Comparison of ENCODE assay signal across 8 mouse cellular contexts in the genomic region with DNA sequence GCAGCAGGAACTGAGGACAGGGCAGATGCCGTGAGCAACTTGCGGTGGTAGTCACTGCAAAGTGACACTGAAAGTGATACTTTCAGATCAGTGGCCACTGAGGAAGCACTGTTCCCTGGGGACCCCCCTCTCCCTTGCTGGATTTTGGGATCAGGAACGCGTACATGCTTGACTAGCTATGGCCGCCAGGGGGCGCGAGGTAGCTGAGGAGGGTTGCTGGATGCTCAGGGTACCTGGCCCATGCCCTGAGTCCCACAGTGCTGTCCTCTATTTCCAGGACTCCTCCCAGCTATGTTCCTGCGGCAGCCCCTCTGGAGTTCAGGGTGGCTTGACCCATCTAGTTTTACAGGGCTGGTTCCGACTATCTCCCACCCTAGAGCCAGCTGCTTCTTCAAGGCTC. TPM values are rescaled to one million over a fixed set of nuclear protein-coding genes. Genes with fewer than 3 reads are reported as not detected.
DNase-seq lines count a peak whose midpoint lies in the region; ATAC-seq lines count a peak whose summit lies in the region.

No protein-coding gene starts in this region.

- peak; percentile 53 for DNase-seq in 416B (ENCODE audit: low read depth)
- DNase-seq in adrenal gland, postnatal 10 days: peak; percentile 89
- DNase-seq in embryo, embryonic 11.5 days (ENCODE audit: low read depth, low spot score): peak; percentile 66
- DNase-seq in heart, adult 11 months: peak; percentile 97
- DNase-seq in kidney, adult 11 months: peak; percentile 37
- peak; percentile 59 to 74 for DNase-seq in natural killer cell, adult 2 months (ENCODE audit: low spot score in 2 of 2)

- H3K4me1 ChIP-seq in limb, embryonic 15.5 days: no peaks in the 10 kb centered on the region
- H3K4me1 ChIP-seq in stomach, embryonic 14.5 days (ENCODE audit: control insufficient read depth, insufficient read depth, low read length): no peaks in the 10 kb centered on the region

- 17% methylated on average over 9 of the region's 9 CpGs for WGBS in limb, embryonic 15.5 days
- WGBS in stomach, embryonic 14.5 days: 15% methylated on average over 9 of the region's 9 CpGs

- 0 out of 2 replicates have a peak, but pooled peaks have one; percentile 44 for ATAC-seq in limb, embryonic 15.5 days (ENCODE audit: insufficient number of reproducible peaks, low FRiP score, low TSS enrichment, low read depth)
- ATAC-seq in stomach, embryonic 14.5 days (ENCODE audit: insufficient number of reproducible peaks, insufficient read depth, low FRiP score, low read depth): peak; percentile 70; the same call in 1 of the 2 replicates

- no peak overlapping the region for H3K27ac ChIP-seq in limb, embryonic 15.5 days
- H3K27ac ChIP-seq in stomach, embryonic 14.5 days (ENCODE audit: low read length): no peak overlapping the region

- no peak overlapping the region for H3K4me3 ChIP-seq in limb, embryonic 15.5 days
- H3K4me3 ChIP-seq in stomach, embryonic 14.5 days (ENCODE audit: low read depth, low read length): no peak overlapping the region

- H3K9me3 ChIP-seq in limb, embryonic 15.5 days: no peaks in the 10 kb centered on the region
- peaks cover 9% of the 10 kb centered on the region; the same call in 1 of the 2 replicates for H3K9me3 ChIP-seq in stomach, embryonic 14.5 days (ENCODE audit: control insufficient read depth, low read depth, low read length)

- no peak overlapping the region for H3K9ac ChIP-seq in limb, embryonic 15.5 days
- no peak overlapping the region for H3K9ac ChIP-seq in stomach, embryonic 14.5 days (replicated peaks; ENCODE audit: low read depth, low read length)

- no peaks in the 10 kb centered on the region for H3K27me3 ChIP-seq in limb, embryonic 15.5 days
- H3K27me3 ChIP-seq in stomach, embryonic 14.5 days (ENCODE audit: control insufficient read depth, insufficient read depth, low read length): no peaks in the 10 kb centered on the region

- H3K4me2 ChIP-seq in limb, embryonic 15.5 days: no peak overlapping the region
- no peak overlapping the region for H3K4me2 ChIP-seq in stomach, embryonic 14.5 days (replicated peaks; ENCODE audit: low read depth, low read length)

- peaks cover 4% of the 10 kb centered on the region; the same call in 1 of the 2 replicates for H3K36me3 ChIP-seq in limb, embryonic 15.5 days
- H3K36me3 ChIP-seq in stomach, embryonic 14.5 days (ENCODE audit: control insufficient read depth, insufficient read depth, low read length): no peaks in the 10 kb centered on the region

RNA-seq across cellular contexts. Expression of a gene that starts 17.8 kb away (rescaled TPM):
- 1 to 10 TPM; 4.0 to 6.4 TPM for total RNA-seq in adrenal gland, postnatal 10 days (2021)
- polyA plus RNA-seq in limb, embryonic 15.5 days (2015; fragmentation: Nextera tagmentation; extraction: Ambion mirVana): 1.3 and 1.5 TPM in 2 replicates
- polyA plus RNA-seq in stomach, embryonic 14.5 days (2014; fragmentation: Nextera tagmentation; extraction: Ambion mirVana): 4.7 and 5.4 TPM in 2 replicates

Comparison
In these comparisons a context has a peak if more than half of its experiments do, and no peak if none do; other contexts are left out.
1. DNase-seq: peak in every context shown above with its lines; median percentile 97 in heart, adult 11 months; 89 in adrenal gland, postnatal 10 days; 66 in natural killer cell, adult 2 months; 66 in embryo, embryonic 11.5 days; 53 in 416B; 37 in kidney, adult 11 months.